Mouse (Mus musculus) hindbrain, postnatal 0 days (tissue): Measurements from ENCODE around the gene Pygb. TPM values are rescaled to one million over a fixed set of nuclear protein-coding genes. Genes with fewer than 3 reads are reported as not detected.

ENCODE experiments used
- ATAC-seq: fragments of 200-750 bp; cut with Nextera tagmentation; 2 replicates; pipeline ENCODE4 v1.8.0; 2017; ENCODE audit warnings: mild to moderate bottlenecking, moderate TSS enrichment, moderate library complexity
- DNase-seq: peaks from one replicate; pipeline ENCODE4 v3.0.0-alpha.2; 2015; ENCODE audit warnings: low spot score
- H3K27ac ChIP-seq: fragments of 300-500 bp; sonication (generic); 2 replicates; pipeline ENCODE4 v1.5.1; 2014; ENCODE audit warnings: mild to moderate bottlenecking
- H3K27me3 ChIP-seq: fragments of 300-500 bp; sonication (generic); 2 replicates; pipeline ENCODE4 v1.6.1; 2014; ENCODE audit warnings: low read length, mixed read lengths; ENCODE audit not compliant: insufficient read depth
- H3K36me3 ChIP-seq: fragments of 300-500 bp; sonication (generic); 2 replicates; pipeline ENCODE4 v1.6.1; 2014; ENCODE audit warnings: low read length, mixed read lengths; ENCODE audit not compliant: insufficient read depth
- H3K4me1 ChIP-seq: fragments of 300-500 bp; sonication (generic); 2 replicates; pipeline ENCODE4 v1.6.1; 2014; ENCODE audit warnings: antibody characterized with exemption, low read length, mixed read lengths; ENCODE audit not compliant: insufficient read depth
- H3K4me2 ChIP-seq: fragments of 300-500 bp; sonication (generic); 2 replicates; pipeline ENCODE4 v1.6.1; 2014; ENCODE audit warnings: low read depth, mild to moderate bottlenecking, low read length, moderate library complexity, mixed read lengths
- H3K4me3 ChIP-seq: fragments of 300-500 bp; sonication (generic); 2 replicates; pipeline ENCODE4 v1.5.1; 2014; ENCODE audit warnings: low read length
- H3K9ac ChIP-seq: fragments of 300-500 bp; sonication (generic); replicated peaks from 2 replicates; pipeline ENCODE4 v1.6.1; 2014; ENCODE audit warnings: mild to moderate bottlenecking, low read length, moderate library complexity, mixed read lengths
- H3K9me3 ChIP-seq: fragments of 300-500 bp; sonication (generic); 2 replicates; pipeline ENCODE4 v1.6.1; 2016; ENCODE audit warnings: low read length, mixed read lengths
- CTCF ChIP-seq: IDR thresholded peaks from 2 replicates; pipeline ENCODE4 v1.5.1; 2016; ENCODE audit warnings: antibody characterized with exemption, control low read depth, low read depth
- WGBS: fragments of 180-500 bp; shearing (Covaris S2); extraction: QIAGEN DNeasy Blood & Tissue Kit; methylation state at CpG from one replicate; pipeline ENCODE4 v1.1.7; 2014; 5-methylcytosine and 5-hydroxymethylcytosine counted together
- polyA plus RNA-seq: library from polyadenylated mRNA; unstranded; fragments of >200 nt; fragmentation: Nextera tagmentation; extraction: Ambion mirVana; gene quantifications from 2 replicates; pipeline ENCODE4 v1.2.1, GENCODE M21; 2015
- total RNA-seq: library from RNA; depleted of rRNA; stranded (reverse); fragments of >200 nt; gene quantifications from 2 replicates; pipeline ENCODE4 v1.2.3, GENCODE M21; 2014; rRNA removed

Gene Pygb
- 302 and 317 TPM in 2 replicates for total RNA-seq
- polyA plus RNA-seq, result 160 and 169 TPM in 2 replicates

DNA sequence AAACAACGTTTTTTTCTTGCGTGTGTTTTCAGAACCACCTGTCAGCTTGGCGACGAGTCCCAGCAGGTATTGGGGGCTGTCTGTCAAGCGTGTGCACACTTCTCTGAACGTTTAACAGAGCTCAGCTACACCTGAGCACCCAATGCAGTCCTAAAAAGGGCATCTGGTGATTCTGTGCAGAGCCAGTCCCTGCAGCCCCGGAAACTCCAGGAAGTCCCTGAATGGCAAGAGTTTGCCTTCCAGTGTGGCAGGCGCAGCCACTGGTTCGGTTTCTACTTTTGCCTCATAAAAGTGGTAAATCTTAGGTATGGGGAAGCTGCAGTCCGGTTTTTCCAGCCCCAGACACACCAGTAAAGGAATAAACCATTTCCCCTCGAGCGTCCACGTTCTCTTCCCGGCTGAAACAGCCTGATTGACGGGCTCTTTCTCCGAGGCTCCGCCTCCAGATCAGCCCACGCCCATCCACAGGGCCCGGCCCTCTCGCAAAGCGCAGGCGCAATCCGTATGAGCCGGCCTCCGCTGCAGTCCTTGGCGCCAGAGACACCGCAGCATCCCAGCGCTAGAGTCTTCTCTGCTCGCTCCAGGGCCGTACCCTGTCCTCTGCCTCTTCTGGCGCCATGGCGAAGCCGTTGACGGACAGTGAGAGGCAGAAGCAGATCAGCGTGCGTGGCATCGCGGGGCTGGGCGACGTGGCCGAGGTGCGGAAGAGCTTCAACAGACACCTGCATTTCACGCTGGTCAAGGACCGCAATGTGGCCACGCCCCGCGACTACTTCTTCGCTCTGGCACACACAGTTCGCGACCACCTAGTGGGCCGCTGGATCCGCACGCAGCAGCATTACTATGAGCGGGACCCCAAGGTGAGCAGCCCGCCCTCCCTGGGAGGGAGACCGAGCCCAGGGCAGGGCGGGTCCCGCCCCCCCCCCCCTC, at the start of gene Pygb:
Pygb (plus strand) TSS at position 485 of the 930 bp plus-strand sequence.
- no peak for TF ChIP-seq CTCF
- Histone ChIP-seq H3K4me3 (peak within 1 kb of the TSS; percentile 90), H3K9me3 (no peaks in the 10 kb centered on the region), H3K4me1 (no peaks in the 10 kb centered on the region; the same call in 1 of the 2 replicates), H3K36me3 (no peaks in the 10 kb centered on the region), H3K27me3 (no peaks in the 10 kb centered on the region), H3K9ac (peak within 1 kb of the TSS; percentile 76), H3K27ac (peak within 1 kb of the TSS; percentile 82), H3K4me2 (peak within 1 kb of the TSS; percentile 76)
- WGBS, result 2% methylated on average over 56 of the region's 58 CpGs
- DNase-seq (peak; percentile 95), ATAC-seq (peak; percentile 96)

- no peak overlapping the region for H3K4me2 ChIP-seq
These were observed 48.7 kb upstream of the Pygb start for GRCm38 (mm10) chr2:150737881-150738280.

DNA sequence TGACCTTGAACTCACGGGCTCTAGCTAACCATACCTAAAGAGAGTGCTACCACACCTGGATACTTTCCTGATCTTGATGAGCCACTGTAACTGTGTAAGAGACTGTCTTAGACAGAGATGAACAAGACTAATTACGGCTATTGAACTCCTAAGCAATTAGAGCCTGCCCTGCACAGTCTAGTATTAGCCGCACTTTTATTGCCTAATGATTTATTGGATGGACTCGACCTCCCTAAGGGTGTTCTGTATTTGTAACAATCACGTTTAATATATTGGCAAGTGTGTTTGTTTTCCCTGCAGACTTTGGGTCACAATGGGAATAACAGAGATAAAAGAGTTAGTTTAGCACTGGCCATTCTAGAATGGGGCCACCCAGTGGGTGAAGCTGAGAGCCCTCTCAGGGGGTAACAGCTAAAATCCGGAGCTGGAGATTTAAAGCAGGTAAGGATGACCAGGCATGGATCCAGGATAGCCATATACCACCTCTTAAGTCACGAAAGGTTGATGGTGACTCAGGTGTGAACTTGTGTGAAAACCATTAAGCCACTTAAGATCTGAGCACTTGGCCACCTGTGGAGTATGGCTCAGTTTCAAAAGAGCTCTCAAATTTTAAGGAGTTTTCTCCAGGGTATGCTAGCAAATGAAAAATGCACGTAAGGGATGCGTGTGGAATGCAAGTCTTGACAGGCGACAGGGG, 46.2 kb upstream of the Pygb start:
- H3K4me2 ChIP-seq, result no peak overlapping the region
- H3K9me3 ChIP-seq, result no peaks in the 10 kb centered on the region
- no peak overlapping the region for H3K9ac ChIP-seq
- no peak for TF ChIP-seq CTCF
- ATAC-seq, result no peak
- H3K4me1 ChIP-seq, result no peaks in the 10 kb centered on the region
- H3K36me3 ChIP-seq, result no peaks in the 10 kb centered on the region
- H3K27me3 ChIP-seq, result peaks cover 4% of the 10 kb centered on the region; the same call in 1 of the 2 replicates
- no peak overlapping the region for H3K27ac ChIP-seq
- H3K4me3 ChIP-seq, result no peak overlapping the region
- WGBS, result 68% methylated on average over 10 of the region's 10 CpGs
- no peak for DNase-seq

More at GRCm38 (mm10) chr2:150737881-150738280, 48.7 kb upstream of the Pygb start:
- DNase-seq (no peak), ATAC-seq (no peak)
- Histone ChIP-seq H3K9me3 (no peaks in the 10 kb centered on the region), H3K27me3 (0 out of 2 replicates have a peak, but pooled peaks cover 4% of the 10 kb centered on the region), H3K36me3 (no peaks in the 10 kb centered on the region), H3K4me1 (no peaks in the 10 kb centered on the region), H3K4me3 (no peak overlapping the region), H3K9ac (no peak overlapping the region), H3K27ac (no peak overlapping the region)
- WGBS, result 79% methylated on average over 9 of the region's 9 CpGs
- no peak for TF ChIP-seq CTCF

- no peak overlapping the region for H3K27ac ChIP-seq
- peak; percentile 82 for ATAC-seq
- H3K4me1 ChIP-seq, result no peaks in the 10 kb centered on the region
- no peak overlapping the region for H3K9ac ChIP-seq
- no peak overlapping the region for H3K4me2 ChIP-seq
- no peaks in the 10 kb centered on the region for H3K36me3 ChIP-seq
- TF ChIP-seq CTCF, result peak; percentile 69
- no peak overlapping the region for H3K4me3 ChIP-seq
- H3K27me3 ChIP-seq, result peaks cover 10% of the 10 kb centered on the region; the same call in 1 of the 2 replicates
- DNase-seq, result peak; percentile 66
- no peaks in the 10 kb centered on the region for H3K9me3 ChIP-seq
- 55% methylated on average over 4 of the region's 4 CpGs for WGBS
These were observed 45.1 kb upstream of the Pygb start for GRCm38 (mm10) chr2:150741405-150741804.

DNA sequence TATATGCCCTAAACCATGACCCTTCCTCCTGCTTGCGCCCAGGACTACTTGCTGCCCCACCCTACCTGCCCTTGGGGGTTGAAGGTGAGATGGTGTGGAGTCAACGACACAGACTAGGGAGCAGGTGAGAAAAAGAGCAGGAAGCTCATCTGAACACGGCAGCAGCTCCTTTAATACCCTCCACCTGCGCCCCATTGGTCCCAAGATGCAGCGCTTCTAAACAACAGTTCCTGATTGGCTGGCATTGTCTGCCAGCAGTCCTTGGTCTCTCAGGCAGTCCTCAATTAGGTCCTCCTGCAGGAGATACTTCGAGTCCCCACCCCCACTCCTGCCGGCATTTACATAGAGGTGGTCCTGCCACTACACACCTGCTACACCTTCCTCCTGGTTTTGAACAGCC, 41.5 kb upstream of the Pygb start:
- Histone ChIP-seq H3K4me3 (no peak overlapping the region), H3K4me1 (peaks cover 6% of the 10 kb centered on the region), H3K27me3 (peaks cover 10% of the 10 kb centered on the region; the same call in 1 of the 2 replicates), H3K4me2 (no peak overlapping the region), H3K9ac (no peak overlapping the region), H3K27ac (no peak overlapping the region), H3K9me3 (no peaks in the 10 kb centered on the region), H3K36me3 (no peaks in the 10 kb centered on the region)
- WGBS, result 68% methylated on average over 7 of the region's 7 CpGs
- no peak for DNase-seq
- no peak for TF ChIP-seq CTCF
- ATAC-seq, result no peak

GRCm38 (mm10) chr2:150748854-150749253, 37.7 kb upstream of the Pygb start, which contains the start of gene Entpd6:
Gene Entpd6 (plus strand): TSS chr2:150749042.
- DNase-seq, result peak; percentile 98
- Histone ChIP-seq H3K4me1 (peaks cover 8% of the 10 kb centered on the region), H3K9me3 (no peaks in the 10 kb centered on the region), H3K27ac (peak within 1 kb of the TSS; percentile 86), H3K27me3 (peaks cover 10% of the 10 kb centered on the region; the same call in 1 of the 2 replicates), H3K4me3 (peak within 1 kb of the TSS; percentile 67), H3K9ac (peak within 1 kb of the TSS; percentile 73), H3K36me3 (peaks cover 12% of the 10 kb centered on the region; the same call in 1 of the 2 replicates), H3K4me2 (peak within 1 kb of the TSS; percentile 94)
- under 1% methylated on average over 30 of the region's 30 CpGs for WGBS
- peak; percentile 91 for TF ChIP-seq CTCF
- ATAC-seq, result peak; percentile 97
